Mouse (Mus musculus) lung, postnatal 0 days (tissue): ENCODE data around the gene Setd6. TPM values are rescaled to one million over a fixed set of nuclear protein-coding genes. Genes with fewer than 3 reads are reported as not detected.

Source experiments
- ATAC-seq: fragments of 200-750 bp; cut with Nextera tagmentation; 2 replicates; pipeline ENCODE4 v1.8.0; 2017; ENCODE audit warnings: moderate library complexity
- DNase-seq: peaks from one replicate; pipeline ENCODE4 v3.0.0-alpha.2; 2016; ENCODE audit warnings: low spot score
- H3K27ac ChIP-seq: fragments of 300-500 bp; sonication (generic); 2 replicates; pipeline ENCODE4 v1.5.1; 2014; ENCODE audit warnings: antibody characterized with exemption, mild to moderate bottlenecking, low read length, mixed read lengths
- H3K27me3 ChIP-seq: fragments of 300-500 bp; sonication (generic); replicated peaks from 2 replicates; pipeline ENCODE4 v1.6.1; 2014; ENCODE audit warnings: low read length, mixed read lengths; ENCODE audit not compliant: insufficient read depth
- H3K36me3 ChIP-seq: fragments of 300-500 bp; sonication (generic); 2 replicates; pipeline ENCODE4 v1.6.1; 2014; ENCODE audit warnings: low read length, mixed read lengths; ENCODE audit not compliant: insufficient read depth
- H3K4me1 ChIP-seq: fragments of 300-500 bp; sonication (generic); 2 replicates; pipeline ENCODE4 v1.6.1; 2014; ENCODE audit warnings: antibody characterized with exemption, low read depth, low read length, mixed read lengths; ENCODE audit not compliant: insufficient read depth
- H3K4me2 ChIP-seq: fragments of 300-500 bp; sonication (generic); replicated peaks from 2 replicates; pipeline ENCODE4 v1.6.1; 2014; ENCODE audit warnings: low read depth, mild to moderate bottlenecking, low read length, moderate library complexity, mixed read lengths
- H3K4me3 ChIP-seq: fragments of 300-500 bp; sonication (generic); 2 replicates; pipeline ENCODE4 v1.5.1; 2014; ENCODE audit warnings: low read depth, low read length
- H3K9ac ChIP-seq: fragments of 300-500 bp; sonication (generic); replicated peaks from 2 replicates; pipeline ENCODE4 v1.6.1; 2014; ENCODE audit warnings: low read depth, mild to moderate bottlenecking
- H3K9me3 ChIP-seq: fragments of 300-500 bp; sonication (generic); 2 replicates; pipeline ENCODE4 v1.6.1; 2016; ENCODE audit warnings: low read length, mixed read lengths
- CTCF ChIP-seq: IDR thresholded peaks from 2 replicates; pipeline ENCODE4 v1.5.1; 2016; ENCODE audit warnings: antibody characterized with exemption, mild to moderate bottlenecking
- EP300 ChIP-seq: IDR thresholded peaks from 2 replicates; pipeline ENCODE4 v1.6.1; 2016; ENCODE audit warnings: antibody characterized with exemption, mild to moderate bottlenecking, control low read depth
- WGBS: fragments of 180-500 bp; shearing (Covaris S2); extraction: QIAGEN DNeasy Blood & Tissue Kit; methylation state at CpG from one replicate; pipeline ENCODE4 v1.1.7; 2014; 5-methylcytosine and 5-hydroxymethylcytosine counted together
- polyA plus RNA-seq: library from polyadenylated mRNA; unstranded; fragments of >200 nt; fragmentation: Nextera tagmentation; extraction: Ambion mirVana; gene quantifications from 2 replicates; pipeline ENCODE4 v1.2.1, GENCODE M21; 2015

Gene Setd6
- polyA plus RNA-seq, 1 experiment from 2014 or later, result 7.8 TPM

DNA sequence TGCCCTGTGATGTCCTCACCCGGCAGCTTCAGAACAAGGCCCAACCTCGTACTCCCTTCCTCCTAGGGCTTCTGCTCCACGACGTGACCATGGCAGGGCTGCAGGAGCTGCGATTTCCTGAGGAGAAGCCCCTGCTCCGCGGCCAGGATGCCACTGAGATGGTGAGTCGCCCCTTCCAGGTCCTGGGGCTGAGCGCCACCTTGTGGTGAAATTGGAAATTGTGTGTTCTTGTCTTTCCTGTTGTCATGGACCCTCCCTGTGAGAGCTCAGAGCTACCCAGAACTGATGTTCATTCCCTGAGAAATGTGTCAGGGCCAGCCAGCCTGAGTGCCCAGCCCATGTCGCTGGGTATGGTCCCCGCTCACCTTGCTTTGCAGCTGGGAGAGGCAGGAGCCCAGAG, 18.6 kb upstream of the Setd6 start:
- under 1% methylated on average over 11 of the region's 11 CpGs for WGBS
- H3K4me2 ChIP-seq, result no peak overlapping the region
- H3K27ac ChIP-seq, result no peak overlapping the region
- no peaks in the 10 kb centered on the region for H3K4me1 ChIP-seq
- H3K9me3 ChIP-seq, result no peaks in the 10 kb centered on the region
- peak; percentile 74 for DNase-seq
- no peaks in the 10 kb centered on the region for H3K36me3 ChIP-seq
- TF ChIP-seq EP300 (no peak), CTCF (peak; percentile 98)
- ATAC-seq, result peak; percentile 60
- 0 out of 2 replicates have a peak, but pooled peaks cover 22% of the 10 kb centered on the region for H3K27me3 ChIP-seq
- H3K4me3 ChIP-seq, result no peak overlapping the region
- no peak overlapping the region for H3K9ac ChIP-seq

DNA sequence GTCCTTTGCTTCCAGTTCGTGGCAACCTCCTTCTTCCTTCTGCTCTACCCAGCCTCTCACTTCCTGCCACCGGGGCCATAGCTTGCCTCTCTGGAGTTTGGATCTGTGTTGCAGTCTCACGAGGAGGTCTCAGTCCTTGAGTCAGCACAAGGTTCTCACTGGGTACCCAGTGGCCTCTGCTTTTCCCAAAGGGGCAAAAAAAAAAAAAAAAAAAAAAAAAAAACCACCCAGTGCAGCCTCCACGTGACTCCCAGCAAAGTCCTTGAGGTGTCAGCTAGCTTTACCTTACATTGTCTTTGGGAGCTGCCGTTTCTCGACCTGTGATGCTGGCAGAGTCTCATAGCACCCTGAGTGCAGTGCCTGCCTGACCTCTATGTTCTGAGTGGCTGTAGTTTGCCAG, 17.5 kb upstream of the Setd6 start:
- WGBS, result 25% methylated on average over 6 of the region's 6 CpGs
- H3K27ac ChIP-seq, result no peak overlapping the region
- DNase-seq (no peak), ATAC-seq (no peak)
- no peaks in the 10 kb centered on the region for H3K36me3 ChIP-seq
- H3K4me3 ChIP-seq, result no peak overlapping the region
- no peak for TF ChIP-seq CTCF
- TF ChIP-seq EP300, result no peak
- H3K4me1 ChIP-seq, result peaks cover under 1% of the 10 kb centered on the region; the same call in 1 of the 2 replicates
- H3K9me3 ChIP-seq, result no peaks in the 10 kb centered on the region
- H3K27me3 ChIP-seq, result 0 out of 2 replicates have a peak, but pooled peaks cover 22% of the 10 kb centered on the region
- H3K4me2 ChIP-seq, result no peak overlapping the region
- no peak overlapping the region for H3K9ac ChIP-seq

DNA sequence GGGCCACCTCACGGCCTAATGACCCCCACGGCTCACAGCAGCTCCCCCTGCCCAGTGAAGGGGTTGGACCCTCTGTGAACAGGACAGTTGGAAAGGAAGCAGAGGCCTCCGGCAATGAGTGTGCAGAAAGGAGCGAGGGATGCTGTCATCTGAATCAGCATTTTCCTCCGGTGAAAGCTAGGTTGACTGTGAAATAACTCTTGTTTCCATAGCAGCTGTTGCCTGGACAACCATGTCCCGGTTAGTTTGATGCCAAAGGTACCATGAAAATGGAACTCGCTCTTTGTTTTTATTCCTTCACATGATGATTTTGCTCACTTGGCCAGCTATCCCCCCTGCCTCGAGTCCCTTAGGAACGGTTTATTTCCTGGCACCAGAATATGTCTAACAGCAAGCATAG, 15.4 kb upstream of the Setd6 start:
- DNase-seq, result no peak
- 55% methylated on average over 9 of the region's 9 CpGs for WGBS
- Histone ChIP-seq H3K9me3 (no peaks in the 10 kb centered on the region), H3K27me3 (0 out of 2 replicates have a peak, but pooled peaks cover 16% of the 10 kb centered on the region), H3K36me3 (no peaks in the 10 kb centered on the region), H3K4me2 (no peak overlapping the region), H3K9ac (no peak overlapping the region), H3K4me3 (no peak overlapping the region), H3K27ac (no peak overlapping the region), H3K4me1 (peaks cover 2% of the 10 kb centered on the region; the same call in 1 of the 2 replicates)
- no peak for ATAC-seq
- no peak for TF ChIP-seq EP300
- TF ChIP-seq CTCF, result no peak

DNA sequence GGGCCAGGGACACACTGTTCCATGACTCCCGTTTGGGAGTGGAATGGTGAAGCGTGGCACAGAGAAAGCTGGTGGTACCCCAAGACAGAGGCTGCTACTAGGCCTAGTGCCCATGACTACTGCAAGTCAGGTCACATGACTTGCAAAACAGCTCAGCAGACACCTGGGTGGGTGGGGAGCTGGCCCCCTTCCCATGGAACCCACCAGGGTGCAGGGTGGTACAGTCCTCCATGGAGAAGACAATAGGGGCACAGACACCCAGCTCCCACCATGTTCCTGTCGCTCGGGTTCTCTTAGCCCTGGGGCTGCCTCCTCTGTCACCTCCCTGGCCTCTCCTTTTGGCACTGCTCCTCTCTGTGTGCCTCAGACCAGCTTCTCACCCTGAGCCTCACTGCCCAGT, 13.9 kb upstream of the Setd6 start:
- Histone ChIP-seq H3K36me3 (no peaks in the 10 kb centered on the region), H3K4me2 (no peak overlapping the region), H3K4me1 (peaks cover 2% of the 10 kb centered on the region; the same call in 1 of the 2 replicates), H3K9ac (no peak overlapping the region), H3K27ac (no peak overlapping the region), H3K9me3 (no peaks in the 10 kb centered on the region), H3K27me3 (0 out of 2 replicates have a peak, but pooled peaks cover 12% of the 10 kb centered on the region), H3K4me3 (no peak overlapping the region)
- no peak for ATAC-seq
- 81% methylated on average over 4 of the region's 4 CpGs for WGBS
- DNase-seq, result no peak
- no peak for TF ChIP-seq EP300
- TF ChIP-seq CTCF, result no peak

DNA sequence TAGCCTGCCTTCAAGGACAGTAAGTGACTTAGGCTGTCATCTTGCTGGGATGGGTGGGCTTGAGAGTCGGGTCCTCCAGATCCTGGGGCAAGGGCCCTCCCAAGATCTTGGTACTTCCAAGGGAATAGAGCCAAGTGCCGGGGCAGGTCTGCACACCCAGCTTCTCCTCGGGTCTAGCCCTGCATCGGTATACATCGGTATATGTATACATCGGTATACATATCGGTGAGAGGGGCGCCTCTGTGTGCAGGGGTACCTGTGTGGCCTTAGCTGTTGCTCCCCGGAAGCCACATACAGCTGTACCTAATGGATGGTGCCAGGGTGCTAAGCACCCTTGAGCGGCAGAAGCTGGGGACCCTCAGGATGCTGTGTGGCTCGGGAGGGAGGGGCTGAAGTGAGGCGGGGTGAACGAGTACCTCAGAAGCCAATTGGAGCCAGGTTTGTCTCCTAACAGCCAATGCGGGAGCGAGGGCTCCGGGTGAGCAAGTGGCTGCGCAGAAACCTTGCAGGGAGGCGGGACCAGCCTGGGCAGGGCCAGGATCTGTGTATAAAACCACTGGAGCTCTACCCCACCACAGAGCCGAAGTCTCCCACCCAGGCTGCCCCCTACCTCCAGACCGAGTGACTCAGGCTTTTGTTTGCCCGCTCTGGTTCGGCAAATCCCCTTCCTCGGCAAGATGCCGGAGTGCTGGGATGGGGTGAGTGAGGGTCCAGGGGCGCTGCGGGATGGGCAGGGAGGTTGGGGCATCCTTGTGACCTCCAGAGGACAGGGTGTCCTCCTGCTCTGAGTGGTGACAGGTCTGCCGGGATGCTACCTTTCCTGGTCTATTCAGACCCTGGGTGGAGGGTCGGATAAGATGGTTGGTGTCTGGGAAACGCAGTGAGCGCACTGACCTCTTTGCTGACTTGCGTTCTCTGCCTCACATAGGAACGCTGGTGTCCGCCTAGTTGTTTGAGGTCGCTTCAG, 12.9 kb upstream of the Setd6 start:
- 5% methylated on average over 34 of the region's 34 CpGs for WGBS
- peak; percentile 93 for ATAC-seq
- 0 out of 2 replicates have a peak, but pooled peaks cover 6% of the 10 kb centered on the region for H3K27me3 ChIP-seq
- no peak overlapping the region for H3K27ac ChIP-seq
- DNase-seq, result peak; percentile 85
- H3K9me3 ChIP-seq, result no peaks in the 10 kb centered on the region
- TF ChIP-seq EP300 (no peak), CTCF (no peak)
- 0 out of 2 replicates have a peak overlapping the region, but pooled peaks have one; percentile 23 for H3K9ac ChIP-seq
- no peaks in the 10 kb centered on the region for H3K36me3 ChIP-seq
- H3K4me2 ChIP-seq, result peak overlapping the region; percentile 92
- H3K4me3 ChIP-seq, result peak overlapping the region; percentile 42
- peaks cover 2% of the 10 kb centered on the region; the same call in 1 of the 2 replicates for H3K4me1 ChIP-seq
